24 mouse cellular contexts compared by ENCODE assay signal in genomic region chr7:117522092-117522635, GRCm38 (mm10).
DNase-seq lines count a peak whose midpoint lies in the region; ATAC-seq lines count a peak whose summit lies in the region.
"Had no signal": no experiment of that assay in that cellular context is flagged by ENCODE, and none has a peak within 500 bp of the region (broad histone marks: within the 10 kb centered on the region; RNA-seq: fewer than 3 reads in every experiment).

No protein-coding gene starts in this region.

- H3K36me3 ChIP-seq in heart, embryonic 13.5 days, result no peaks in the 10 kb centered on the region
- H3K36me3 ChIP-seq in neural tube, embryonic 15.5 days, result no peaks in the 10 kb centered on the region
- H3K36me3 ChIP-seq: intestine, embryonic 15.5 days; neural tube, embryonic 12.5 days had no signal

- no peak overlapping the region for H3K9ac ChIP-seq in heart, embryonic 13.5 days
- no peak overlapping the region for H3K9ac ChIP-seq in neural tube, embryonic 15.5 days (replicated peaks)
- H3K9ac ChIP-seq: hindbrain, embryonic 14.5 days; intestine, embryonic 15.5 days; neural tube, embryonic 12.5 days had no signal

- peaks cover 3% of the 10 kb centered on the region; the same call in 1 of the 2 replicates for H3K9me3 ChIP-seq in heart, embryonic 13.5 days
- H3K9me3 ChIP-seq in neural tube, embryonic 15.5 days (replicated peaks), result no peaks in the 10 kb centered on the region
- H3K9me3 ChIP-seq: intestine, embryonic 15.5 days; neural tube, embryonic 12.5 days had no signal

- H3K4me1 ChIP-seq in heart, embryonic 13.5 days, result peaks cover 42% of the 10 kb centered on the region
- 0 out of 2 replicates have a peak, but pooled peaks cover 2% of the 10 kb centered on the region for H3K4me1 ChIP-seq in neural tube, embryonic 15.5 days
- H3K4me1 ChIP-seq: intestine, embryonic 15.5 days; neural tube, embryonic 12.5 days had no signal

- H3K27ac ChIP-seq in heart, embryonic 13.5 days (replicated peaks), result peak overlapping the region; percentile 61
- no peak overlapping the region for H3K27ac ChIP-seq in neural tube, embryonic 15.5 days (replicated peaks)
- H3K27ac ChIP-seq: gastrocnemius, adult 2 months; hindbrain, embryonic 14.5 days; intestine, embryonic 15.5 days; left cerebral cortex, adult 2 months; neural tube, embryonic 12.5 days had no signal

- H3K27me3 ChIP-seq in heart, embryonic 13.5 days (replicated peaks), result no peaks in the 10 kb centered on the region
- H3K27me3 ChIP-seq in neural tube, embryonic 15.5 days (replicated peaks), result no peaks in the 10 kb centered on the region
- H3K27me3 ChIP-seq: CH12.LX; intestine, embryonic 15.5 days; neural tube, embryonic 12.5 days; Patski had no signal

- DNase-seq in heart, adult 18-20 months, result no peak
- DNase-seq in retina, embryonic 14.5 days (ENCODE audit: low spot score), result peak; percentile 31
- no peak for DNase-seq in retina, postnatal 1 day
- peak; percentile 9 for DNase-seq in embryo, embryonic 11 days
- DNase-seq in adrenal gland, postnatal 10 days, result no peak
- DNase-seq: adrenal gland, postnatal 36 days; cerebellum, adult 9-10 months; gastrocnemius, adult 2 months; kidney, adult 9 months; kidney, postnatal 4 days; layer of hippocampus, adult 9-11 months; left cerebral cortex, postnatal 4 days; lung, adult 2 months; spleen, adult 18-20 months; thymus, postnatal 36 days had no signal

- 27% methylated on average over 4 of the region's 4 CpGs for WGBS in heart, embryonic 13.5 days
- 33% methylated on average over 4 of the region's 4 CpGs for WGBS in neural tube, embryonic 15.5 days

- ATAC-seq in heart, embryonic 13.5 days (ENCODE audit: extremely low read depth, insufficient number of reproducible peaks, low FRiP score, low TSS enrichment), result no peak
- ATAC-seq in neural tube, embryonic 15.5 days (ENCODE audit: low FRiP score), result no peak
- ATAC-seq: intestine, embryonic 15.5 days; Patski had no signal

- no peak overlapping the region for H3K4me2 ChIP-seq in heart, embryonic 13.5 days
- no peak overlapping the region for H3K4me2 ChIP-seq in neural tube, embryonic 15.5 days
- H3K4me2 ChIP-seq: hindbrain, embryonic 14.5 days; intestine, embryonic 15.5 days; midbrain, embryonic 11.5 days; neural tube, embryonic 12.5 days had no signal

- H3K4me3 ChIP-seq in heart, embryonic 13.5 days, result no peak overlapping the region
- H3K4me3 ChIP-seq in neural tube, embryonic 15.5 days (replicated peaks), result no peak overlapping the region
- H3K4me3 ChIP-seq: gastrocnemius, adult 2 months; intestine, embryonic 15.5 days; left cerebral cortex, adult 2 months; neural tube, embryonic 12.5 days had no signal

Comparison
In these comparisons a context has a peak if more than half of its experiments do, and no peak if none do; other contexts are left out.
1. DNase-seq: peak in retina, embryonic 14.5 days (single experiment) and embryo, embryonic 11 days (single experiment); none in heart, adult 18-20 months (0 of 2), retina, postnatal 1 day (single experiment) and adrenal gland, postnatal 10 days (single experiment).